Mouse (Mus musculus): ENCODE data around the gene Rcor1. TPM values are rescaled to one million over a fixed set of nuclear protein-coding genes. Genes with fewer than 3 reads are reported as not detected.

Rcor1 gene
- polyA plus RNA-seq, 1 experiment: 11.3 TPM

- H3K27ac ChIP-seq (ENCODE audit: insufficient read depth, low read length): no peak overlapping the region
- TF ChIP-seq POLR2A (IDR thresholded peaks at IDR 0.05; ENCODE audit: extremely low read depth, insufficient read depth, low read length) (no peak), CTCF (IDR thresholded peaks at IDR 0.05; ENCODE audit: extremely low read depth, insufficient read depth, low read length) (no peak)
- peaks cover 14% of the 10 kb centered on the region for H3K4me1 ChIP-seq (ENCODE audit: control insufficient read depth, insufficient read depth, low read length)
- H3K4me3 ChIP-seq (ENCODE audit: insufficient read depth, low read length): no peak overlapping the region
These were observed 47.9 kb downstream of the Rcor1 start for GRCm38 (mm10) chr12:111087066-111087465.

GRCm38 (mm10) chr12:111088186-111088585 lies 49.0 kb downstream of the Rcor1 start:
- H3K27ac ChIP-seq (ENCODE audit: insufficient read depth, low read length): peak overlapping the region; percentile 60; the same call in 1 of the 2 replicates
- no peak overlapping the region for H3K4me3 ChIP-seq (ENCODE audit: insufficient read depth, low read length)
- TF ChIP-seq POLR2A (IDR thresholded peaks at IDR 0.05; ENCODE audit: extremely low read depth, insufficient read depth, low read length) (no peak), CTCF (IDR thresholded peaks at IDR 0.05; ENCODE audit: extremely low read depth, insufficient read depth, low read length) (peak; percentile 11; the same call in 1 of the 2 replicates)
- peaks cover 14% of the 10 kb centered on the region for H3K4me1 ChIP-seq (ENCODE audit: control insufficient read depth, insufficient read depth, low read length)

- Histone ChIP-seq H3K4me1 (ENCODE audit: control insufficient read depth, insufficient read depth, low read length) (peaks cover 14% of the 10 kb centered on the region), H3K27ac (ENCODE audit: insufficient read depth, low read length) (no peak overlapping the region), H3K4me3 (ENCODE audit: insufficient read depth, low read length) (no peak overlapping the region)
- no peak for TF ChIP-seq CTCF (IDR thresholded peaks at IDR 0.05; ENCODE audit: extremely low read depth, insufficient read depth, low read length)
- TF ChIP-seq POLR2A (IDR thresholded peaks at IDR 0.05; ENCODE audit: extremely low read depth, insufficient read depth, low read length): no peak
These were observed 49.6 kb downstream of the Rcor1 start for GRCm38 (mm10) chr12:111088731-111089141.

GRCm38 (mm10) chr12:111089145-111089544 lies 50.0 kb downstream of the Rcor1 start:
- TF ChIP-seq CTCF (IDR thresholded peaks at IDR 0.05; ENCODE audit: extremely low read depth, insufficient read depth, low read length) (no peak), POLR2A (IDR thresholded peaks at IDR 0.05; ENCODE audit: extremely low read depth, insufficient read depth, low read length) (no peak)
- H3K27ac ChIP-seq (ENCODE audit: insufficient read depth, low read length): peak overlapping the region; percentile 43; the same call in 1 of the 2 replicates
- H3K4me1 ChIP-seq (ENCODE audit: control insufficient read depth, insufficient read depth, low read length): peaks cover 14% of the 10 kb centered on the region
- H3K4me3 ChIP-seq (ENCODE audit: insufficient read depth, low read length): no peak overlapping the region

GRCm38 (mm10) chr12:111090801-111091200 lies 51.6 kb downstream of the Rcor1 start:
- no peak overlapping the region for H3K27ac ChIP-seq (ENCODE audit: insufficient read depth, low read length)
- TF ChIP-seq POLR2A (IDR thresholded peaks at IDR 0.05; ENCODE audit: extremely low read depth, insufficient read depth, low read length) (no peak), CTCF (IDR thresholded peaks at IDR 0.05; ENCODE audit: extremely low read depth, insufficient read depth, low read length) (no peak)
- H3K4me3 ChIP-seq (ENCODE audit: insufficient read depth, low read length): no peak overlapping the region
- peaks cover 11% of the 10 kb centered on the region for H3K4me1 ChIP-seq (ENCODE audit: control insufficient read depth, insufficient read depth, low read length)

GRCm38 (mm10) chr12:111091981-111092380 lies 52.8 kb downstream of the Rcor1 start:
- Histone ChIP-seq H3K4me3 (ENCODE audit: insufficient read depth, low read length) (no peak overlapping the region), H3K27ac (ENCODE audit: insufficient read depth, low read length) (no peak overlapping the region)

GRCm38 (mm10) chr12:111094073-111094472 lies 54.9 kb downstream of the Rcor1 start:
- no peak for TF ChIP-seq POLR2A (IDR thresholded peaks at IDR 0.05; ENCODE audit: extremely low read depth, insufficient read depth, low read length)
- TF ChIP-seq CTCF (IDR thresholded peaks at IDR 0.05; ENCODE audit: extremely low read depth, insufficient read depth, low read length): no peak
- peaks cover 2% of the 10 kb centered on the region; the same call in 1 of the 2 replicates for H3K4me1 ChIP-seq (ENCODE audit: control insufficient read depth, insufficient read depth, low read length)
- H3K27ac ChIP-seq (ENCODE audit: insufficient read depth, low read length): no peak overlapping the region
- no peak overlapping the region for H3K4me3 ChIP-seq (ENCODE audit: insufficient read depth, low read length)

More at GRCm38 (mm10) chr12:111091981-111092380, 52.8 kb downstream of the Rcor1 start:
- peaks cover 11% of the 10 kb centered on the region for H3K4me1 ChIP-seq (ENCODE audit: control insufficient read depth, insufficient read depth, low read length)
- TF ChIP-seq CTCF (IDR thresholded peaks at IDR 0.05; ENCODE audit: extremely low read depth, insufficient read depth, low read length) (no peak), POLR2A (IDR thresholded peaks at IDR 0.05; ENCODE audit: extremely low read depth, insufficient read depth, low read length) (no peak)

- Histone ChIP-seq H3K4me1 (ENCODE audit: control insufficient read depth, insufficient read depth, low read length) (no peaks in the 10 kb centered on the region), H3K4me3 (ENCODE audit: insufficient read depth, low read length) (no peak overlapping the region)
- TF ChIP-seq POLR2A (IDR thresholded peaks at IDR 0.05; ENCODE audit: extremely low read depth, insufficient read depth, low read length) (no peak), CTCF (IDR thresholded peaks at IDR 0.05; ENCODE audit: extremely low read depth, insufficient read depth, low read length) (no peak)
These were observed 55.9 kb downstream of the Rcor1 start for GRCm38 (mm10) chr12:111095086-111095485.

GRCm38 (mm10) chr12:111096249-111096648 lies 57.1 kb downstream of the Rcor1 start:
- no peak overlapping the region for H3K27ac ChIP-seq (ENCODE audit: insufficient read depth, low read length)
- TF ChIP-seq POLR2A (IDR thresholded peaks at IDR 0.05; ENCODE audit: extremely low read depth, insufficient read depth, low read length): no peak
- H3K4me1 ChIP-seq (ENCODE audit: control insufficient read depth, insufficient read depth, low read length): no peaks in the 10 kb centered on the region

More at GRCm38 (mm10) chr12:111095086-111095485, 55.9 kb downstream of the Rcor1 start:
- no peak overlapping the region for H3K27ac ChIP-seq (ENCODE audit: insufficient read depth, low read length)

GRCm38 (mm10) chr12:111097036-111097435 lies 57.9 kb downstream of the Rcor1 start:
- no peak for TF ChIP-seq POLR2A (IDR thresholded peaks at IDR 0.05; ENCODE audit: extremely low read depth, insufficient read depth, low read length)
- no peak for TF ChIP-seq CTCF (IDR thresholded peaks at IDR 0.05; ENCODE audit: extremely low read depth, insufficient read depth, low read length)

More at GRCm38 (mm10) chr12:111096249-111096648, 57.1 kb downstream of the Rcor1 start:
- H3K4me3 ChIP-seq (ENCODE audit: insufficient read depth, low read length): no peak overlapping the region

More at GRCm38 (mm10) chr12:111097036-111097435, 57.9 kb downstream of the Rcor1 start:
- Histone ChIP-seq H3K27ac (ENCODE audit: insufficient read depth, low read length) (no peak overlapping the region), H3K4me3 (ENCODE audit: insufficient read depth, low read length) (no peak overlapping the region), H3K4me1 (ENCODE audit: control insufficient read depth, insufficient read depth, low read length) (no peaks in the 10 kb centered on the region)

Measured in cortical plate, adult 2 months (tissue).